In genomic region chr2:74291416-74292396, GRCm38 (mm10) we compare ENCODE assay signal across 9 mouse cellular contexts.
DNase-seq lines count a peak whose midpoint lies in the region; ATAC-seq and TF ChIP-seq lines count a peak whose summit lies in the region.
"Had no signal": no experiment of that assay in that cellular context is flagged by ENCODE, and none has a peak within 500 bp of the region (broad histone marks: within the 10 kb centered on the region; RNA-seq: fewer than 3 reads in every experiment).

No protein-coding gene starts in this region.

- no peak overlapping the region for H3K27ac ChIP-seq in embryonic facial prominence, embryonic 11.5 days (replicated peaks; ENCODE audit: low read depth, low read length)
- H3K27ac ChIP-seq in hindbrain, embryonic 13.5 days = peak overlapping the region; percentile 83
- H3K27ac ChIP-seq in midbrain, postnatal 0 days (ENCODE audit: low read depth, low read length) = peak overlapping the region; percentile 38; the same call in 1 of the 2 replicates
- H3K27ac ChIP-seq: embryonic facial prominence, embryonic 12.5 days had no signal

- H3K9ac ChIP-seq in embryonic facial prominence, embryonic 11.5 days (replicated peaks; ENCODE audit: low read length) = no peak overlapping the region
- H3K9ac ChIP-seq in hindbrain, embryonic 13.5 days = no peak overlapping the region
- H3K9ac ChIP-seq in midbrain, postnatal 0 days (replicated peaks; ENCODE audit: low read length, poor library complexity, severe bottlenecking) = no peak overlapping the region
- H3K9ac ChIP-seq: embryonic facial prominence, embryonic 12.5 days had no signal

- TF ChIP-seq CTCF in midbrain, postnatal 0 days (IDR thresholded peaks at IDR 0.05) = no peak

- no peaks in the 10 kb centered on the region for H3K27me3 ChIP-seq in embryonic facial prominence, embryonic 11.5 days (ENCODE audit: control insufficient read depth, insufficient read depth, low read length)
- H3K27me3 ChIP-seq in hindbrain, embryonic 13.5 days = no peaks in the 10 kb centered on the region
- no peaks in the 10 kb centered on the region for H3K27me3 ChIP-seq in midbrain, postnatal 0 days (ENCODE audit: insufficient read depth, low read length)
- H3K27me3 ChIP-seq: embryonic facial prominence, embryonic 12.5 days had no signal

- no peak overlapping the region for H3K4me3 ChIP-seq in embryonic facial prominence, embryonic 11.5 days (ENCODE audit: low read depth, low read length)
- no peak overlapping the region for H3K4me3 ChIP-seq in hindbrain, embryonic 13.5 days
- no peak overlapping the region for H3K4me3 ChIP-seq in midbrain, postnatal 0 days (ENCODE audit: low read depth, low read length)
- H3K4me3 ChIP-seq: embryonic facial prominence, embryonic 12.5 days had no signal

- H3K9me3 ChIP-seq in embryonic facial prominence, embryonic 11.5 days (replicated peaks; ENCODE audit: control insufficient read depth, low read length) = no peaks in the 10 kb centered on the region
- H3K9me3 ChIP-seq in hindbrain, embryonic 13.5 days = no peaks in the 10 kb centered on the region
- no peaks in the 10 kb centered on the region for H3K9me3 ChIP-seq in midbrain, postnatal 0 days (ENCODE audit: low read length)
- H3K9me3 ChIP-seq: embryonic facial prominence, embryonic 12.5 days had no signal

- H3K4me1 ChIP-seq in embryonic facial prominence, embryonic 11.5 days (ENCODE audit: control insufficient read depth, insufficient read depth, low read length) = no peaks in the 10 kb centered on the region
- H3K4me1 ChIP-seq in hindbrain, embryonic 13.5 days (replicated peaks) = peaks cover 13% of the 10 kb centered on the region
- no peaks in the 10 kb centered on the region for H3K4me1 ChIP-seq in midbrain, postnatal 0 days (ENCODE audit: insufficient read depth, low read length)
- H3K4me1 ChIP-seq: embryonic facial prominence, embryonic 12.5 days had no signal

- H3K4me2 ChIP-seq in embryonic facial prominence, embryonic 11.5 days (ENCODE audit: low read depth, low read length) = no peak overlapping the region
- H3K4me2 ChIP-seq in hindbrain, embryonic 13.5 days = no peak overlapping the region
- H3K4me2 ChIP-seq in midbrain, postnatal 0 days (ENCODE audit: low read depth, low read length, poor library complexity, severe bottlenecking) = no peak overlapping the region
- H3K4me2 ChIP-seq: embryonic facial prominence, embryonic 12.5 days had no signal

- ATAC-seq in embryonic facial prominence, embryonic 11.5 days (replicated peaks; ENCODE audit: insufficient number of reproducible peaks, low FRiP score, low TSS enrichment, low read depth) = no peak
- ATAC-seq in hindbrain, embryonic 13.5 days (ENCODE audit: low FRiP score) = peak; percentile 83
- peak; percentile 74 for ATAC-seq in midbrain, postnatal 0 days (ENCODE audit: low FRiP score)
- ATAC-seq in erythroblast, adult 5-6 weeks (replicated peaks; ENCODE audit: low FRiP score, poor library complexity, severe bottlenecking) = no peak

- no peaks in the 10 kb centered on the region for H3K36me3 ChIP-seq in embryonic facial prominence, embryonic 11.5 days (replicated peaks; ENCODE audit: control insufficient read depth, insufficient read depth, low read depth, low read length)
- H3K36me3 ChIP-seq in hindbrain, embryonic 13.5 days = no peaks in the 10 kb centered on the region
- no peaks in the 10 kb centered on the region for H3K36me3 ChIP-seq in midbrain, postnatal 0 days (ENCODE audit: insufficient read depth, low read length)
- H3K36me3 ChIP-seq: embryonic facial prominence, embryonic 12.5 days had no signal

- WGBS in embryonic facial prominence, embryonic 11.5 days = 77% methylated on average over 8 of the region's 8 CpGs
- 77% methylated on average over 8 of the region's 8 CpGs for WGBS in hindbrain, embryonic 13.5 days
- WGBS in midbrain, postnatal 0 days = 70% methylated on average over 8 of the region's 8 CpGs

- peak; percentile 45 for DNase-seq in brain, embryonic 18.5 days (ENCODE audit: low read depth, low spot score)
- peak; percentile 55 for DNase-seq in embryonic facial prominence, embryonic 11.5 days (ENCODE audit: low spot score)
- peak; percentile 78 for DNase-seq in midbrain, postnatal 0 days (ENCODE audit: low spot score)
- no peak for DNase-seq in left cerebral cortex, adult 9 months (ENCODE audit: low spot score in 2 of 2)
- no peak for DNase-seq in spleen, adult 18-20 months
- DNase-seq: right cerebral cortex, postnatal 25 days had no signal

Comparison
In these comparisons a context has a peak if more than half of its experiments do, and no peak if none do; other contexts are left out.
1. DNase-seq: peak in brain, embryonic 18.5 days (single experiment), embryonic facial prominence, embryonic 11.5 days (single experiment) and midbrain, postnatal 0 days (single experiment); none in left cerebral cortex, adult 9 months (0 of 2) and spleen, adult 18-20 months (0 of 2).
2. ATAC-seq: peak in hindbrain, embryonic 13.5 days (single experiment) and midbrain, postnatal 0 days (single experiment); none in embryonic facial prominence, embryonic 11.5 days (single experiment) and erythroblast, adult 5-6 weeks (single experiment).